Mouse (Mus musculus) brain, embryonic 14.5 days (tissue): ENCODE measurements around the gene Esyt2.

Source experiments
- CTCF ChIP-seq: fragments of 200-500 bp; IDR thresholded peaks from 2 replicates; pipeline ENCODE4 v1.5.1; 2012; ENCODE audit warnings: inconsistent platforms, mild to moderate bottlenecking, moderate library complexity, borderline replicate concordance; ENCODE audit not compliant: insufficient read depth, insufficient read length; ENCODE audit errors: extremely low read depth
- POLR2A ChIP-seq: fragments of 200-500 bp; IDR thresholded peaks from 2 replicates; pipeline ENCODE4 v1.6.1; 2012; ENCODE audit warnings: mild to moderate bottlenecking, inconsistent platforms, borderline replicate concordance; ENCODE audit not compliant: poor library complexity, insufficient read depth, insufficient read length, severe bottlenecking; ENCODE audit errors: extremely low read depth

DNA sequence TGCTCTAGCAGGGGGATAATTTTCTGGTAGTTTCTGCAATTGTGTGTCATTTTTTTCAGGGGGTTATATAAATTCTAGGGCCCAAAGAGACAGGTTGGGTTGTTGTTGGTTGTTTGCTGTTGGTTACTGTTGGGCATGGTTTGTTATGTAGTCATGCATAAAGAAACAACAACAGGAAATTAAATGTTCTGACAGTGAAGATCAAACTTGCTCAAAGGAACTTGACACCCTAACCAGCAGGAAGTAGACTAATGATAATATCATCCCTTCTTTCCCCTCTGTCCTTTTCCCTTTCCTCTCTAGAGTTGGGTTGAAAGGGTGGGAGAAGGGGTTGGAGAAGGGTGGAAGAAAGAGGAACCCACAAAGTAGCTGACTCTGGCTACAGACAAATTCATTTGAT lies 103.0 kb downstream of the Esyt2 start:
- TF ChIP-seq CTCF (no peak), POLR2A (no peak)
